Comparison of ENCODE assay signal across 22 mouse cellular contexts in the genomic region with DNA sequence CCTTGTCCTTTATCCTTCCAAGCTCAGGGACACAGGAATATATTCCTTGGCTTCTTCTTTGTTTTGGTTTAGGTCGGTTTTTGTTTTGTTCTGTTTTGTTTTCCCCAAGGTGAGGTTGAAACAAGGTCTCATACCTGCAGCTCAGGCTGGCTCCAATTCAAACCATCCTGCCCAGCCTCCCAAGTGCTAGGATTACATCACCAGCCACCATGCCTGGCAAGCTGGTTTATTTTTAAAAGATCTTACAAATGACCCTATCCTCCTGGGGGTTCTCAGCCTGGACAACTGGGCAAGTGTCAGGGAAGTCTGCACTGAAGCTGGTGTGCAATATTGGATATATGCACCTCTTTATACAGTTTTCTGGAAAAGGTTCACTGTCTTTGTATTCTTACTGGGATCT. TPM values are rescaled to one million over a fixed set of nuclear protein-coding genes. Genes with fewer than 3 reads are reported as not detected.
DNase-seq lines count a peak whose midpoint lies in the region; ATAC-seq lines count a peak whose summit lies in the region.
"Had no signal": no experiment of that assay in that cellular context is flagged by ENCODE, and none has a peak within 500 bp of the region (broad histone marks: within the 10 kb centered on the region; RNA-seq: fewer than 3 reads in every experiment).

No protein-coding gene starts in this region.

- no peaks in the 10 kb centered on the region for H3K9me3 ChIP-seq in kidney, embryonic 14.5 days (ENCODE audit: control insufficient read depth, low read length)
- no peaks in the 10 kb centered on the region; the same call in 1 of the 2 replicates for H3K9me3 ChIP-seq in forebrain, embryonic 10.5 days
- H3K9me3 ChIP-seq: embryonic facial prominence, embryonic 12.5 days; forebrain, embryonic 12.5 days; heart, embryonic 10.5 days; limb, embryonic 10.5 days; liver, embryonic 15.5 days; lung, embryonic 15.5 days had no signal

- WGBS in kidney, embryonic 14.5 days, result 68% methylated on average over 1 of the region's 1 CpGs
- WGBS in forebrain, embryonic 10.5 days, result 77% methylated on average over 1 of the region's 1 CpGs

- DNase-seq in cerebellum, adult 18-20 months, result peak; percentile 31 to 37
- no peak for DNase-seq in cerebellum, adult 11 months
- DNase-seq in kidney, adult 11 months, result peak; percentile 60
- DNase-seq in adipocyte (ENCODE audit: low spot score), result peak; percentile 42
- peak; percentile 39 for DNase-seq in kidney, postnatal 14 days
- no peak for DNase-seq in forebrain, embryonic 10.5 days (ENCODE audit: extremely low spot score, low spot score)
- DNase-seq: heart, postnatal 4 days; liver; lung, postnatal 36 days; midbrain, embryonic 14.5 days; right cerebral cortex, postnatal 14 days; spleen, adult 18-20 months had no signal

- no peak overlapping the region for H3K4me3 ChIP-seq in kidney, embryonic 14.5 days (ENCODE audit: low read length)
- no peak overlapping the region for H3K4me3 ChIP-seq in forebrain, embryonic 10.5 days
- H3K4me3 ChIP-seq: embryonic facial prominence, embryonic 12.5 days; forebrain, embryonic 12.5 days; heart, embryonic 10.5 days; limb, embryonic 10.5 days; liver, embryonic 15.5 days; lung, embryonic 15.5 days; megakaryocyte, embryonic 14.5 days had no signal

- H3K4me2 ChIP-seq in kidney, embryonic 14.5 days (replicated peaks; ENCODE audit: low read depth, low read length), result no peak overlapping the region
- H3K4me2 ChIP-seq: embryonic facial prominence, embryonic 12.5 days; forebrain, embryonic 12.5 days; hindbrain, embryonic 14.5 days; liver, embryonic 15.5 days; lung, embryonic 15.5 days had no signal

- 0 out of 2 replicates have a peak, but pooled peaks cover 5% of the 10 kb centered on the region for H3K4me1 ChIP-seq in kidney, embryonic 14.5 days (ENCODE audit: control insufficient read depth, insufficient read depth, low read length)
- H3K4me1 ChIP-seq in forebrain, embryonic 10.5 days, result peaks cover 6% of the 10 kb centered on the region; the same call in 1 of the 2 replicates
- H3K4me1 ChIP-seq: embryonic facial prominence, embryonic 12.5 days; forebrain, embryonic 12.5 days had no signal

- H3K36me3 ChIP-seq in kidney, embryonic 14.5 days (ENCODE audit: control insufficient read depth, insufficient read depth, low read length), result no peaks in the 10 kb centered on the region
- peaks cover 7% of the 10 kb centered on the region for H3K36me3 ChIP-seq in forebrain, embryonic 10.5 days (replicated peaks)
- H3K36me3 ChIP-seq: embryonic facial prominence, embryonic 12.5 days; forebrain, embryonic 12.5 days; limb, embryonic 10.5 days; liver, embryonic 15.5 days; lung, embryonic 15.5 days had no signal

- no peaks in the 10 kb centered on the region for H3K27me3 ChIP-seq in kidney, embryonic 14.5 days (ENCODE audit: control insufficient read depth, insufficient read depth, low read length)
- H3K27me3 ChIP-seq in forebrain, embryonic 10.5 days (ENCODE audit: poor library complexity, severe bottlenecking), result no peaks in the 10 kb centered on the region
- H3K27me3 ChIP-seq: embryonic facial prominence, embryonic 12.5 days; forebrain, embryonic 12.5 days; liver, embryonic 15.5 days; lung, embryonic 15.5 days; megakaryocyte, embryonic 14.5 days had no signal

- no peak overlapping the region for H3K27ac ChIP-seq in kidney, embryonic 14.5 days (ENCODE audit: low read depth, low read length)
- no peak overlapping the region for H3K27ac ChIP-seq in forebrain, embryonic 10.5 days
- H3K27ac ChIP-seq: embryonic facial prominence, embryonic 12.5 days; forebrain, embryonic 12.5 days; heart, embryonic 10.5 days; hindbrain, embryonic 14.5 days; limb, embryonic 10.5 days; liver, embryonic 15.5 days; lung, embryonic 15.5 days had no signal

- ATAC-seq in kidney, embryonic 14.5 days (ENCODE audit: low FRiP score, low TSS enrichment), result no peak
- ATAC-seq: CD4-positive, CD25-positive, alpha-beta regulatory T cell, adult 4 months had no signal

- no peak overlapping the region for H3K9ac ChIP-seq in kidney, embryonic 14.5 days (ENCODE audit: low read depth, low read length)
- H3K9ac ChIP-seq: embryonic facial prominence, embryonic 12.5 days; forebrain, embryonic 12.5 days; hindbrain, embryonic 14.5 days; liver, embryonic 15.5 days; lung, embryonic 15.5 days had no signal

RNA-seq across cellular contexts. Expression of a gene that starts 21.0 kb away (rescaled TPM):
- polyA plus RNA-seq in kidney, embryonic 14.5 days (2014; fragmentation: Nextera tagmentation; extraction: Ambion mirVana), result 53.6 and 60.7 TPM in 2 replicates
- 40.8 and 41.0 TPM in 2 replicates for polyA plus RNA-seq in forebrain, embryonic 10.5 days (2016; fragmentation: Nextera tagmentation; extraction: Ambion mirVana)

RNA-seq across cellular contexts. Expression of a gene that starts 21.9 kb away (rescaled TPM):
- polyA plus RNA-seq in kidney, embryonic 14.5 days (2014; fragmentation: Nextera tagmentation; extraction: Ambion mirVana), result 37.8 and 44.8 TPM in 2 replicates
- 40.3 and 41.7 TPM in 2 replicates for polyA plus RNA-seq in forebrain, embryonic 10.5 days (2016; fragmentation: Nextera tagmentation; extraction: Ambion mirVana)

Comparison
In these comparisons a context has a peak if more than half of its experiments do, and no peak if none do; other contexts are left out.
1. DNase-seq: peak in cerebellum, adult 18-20 months (2 of 2), kidney, adult 11 months (single experiment), adipocyte (single experiment) and kidney, postnatal 14 days (single experiment); none in cerebellum, adult 11 months (single experiment) and forebrain, embryonic 10.5 days (single experiment).